Mouse (Mus musculus) gastrocnemius, postnatal 14 days (tissue): Measurements from ENCODE around the gene Pak6. TPM values are rescaled to one million over a fixed set of nuclear protein-coding genes. Genes with fewer than 3 reads are reported as not detected.

ENCODE experiments used
- DNase-seq: peaks from one replicate; pipeline ENCODE4 v3.0.0; 2021; ENCODE audit warnings: mixed read lengths
- intact Hi-C: fragments of 180-260 bp; cut with DNase I; formaldehyde crosslinking; loops from one replicate; pipeline ENCODE4 v1.15.1; 2025; ENCODE audit warnings: low total_unique reads
- total RNA-seq, 2 experiments: library from RNA; stranded (reverse); gene quantifications; 2 replicates each; pipeline ENCODE4 v1.2.3; 2021

The Pak6 gene
- total RNA-seq, 2 experiments from 2014 or later, result 0.07 to 0.14 TPM

DNA sequence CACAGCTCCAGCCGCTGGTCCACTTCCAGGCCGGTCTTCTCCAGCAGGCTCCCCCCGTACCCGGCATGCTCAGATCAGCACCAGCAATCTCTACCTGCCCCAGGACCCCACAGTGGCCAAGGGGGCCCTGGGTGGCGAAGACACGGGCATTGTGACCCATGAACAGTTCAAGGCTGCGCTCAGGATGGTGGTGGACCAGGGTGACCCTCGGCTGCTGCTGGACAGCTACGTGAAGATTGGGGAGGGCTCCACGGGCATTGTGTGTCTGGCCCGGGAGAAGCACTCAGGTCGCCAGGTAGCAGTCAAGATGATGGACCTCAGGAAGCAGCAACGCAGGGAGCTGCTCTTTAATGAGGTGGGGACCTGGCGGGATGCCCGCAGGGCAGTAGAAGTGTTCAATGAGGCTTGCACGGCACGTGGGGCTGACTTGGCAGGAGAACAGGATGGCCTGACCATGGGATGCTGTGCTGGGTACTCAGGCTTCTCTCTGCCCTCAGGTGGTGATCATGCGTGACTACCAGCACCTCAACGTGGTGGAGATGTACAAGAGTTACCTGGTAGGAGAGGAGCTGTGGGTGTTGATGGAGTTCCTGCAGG lies 30.4 kb downstream of the Pak6 start:
- no peak for DNase-seq
- intact Hi-C loops, result loop anchor here (2.0 kb wide), 1 partner anchor 55 kb away; no protein-coding TSS in a partner anchor

GRCm38 (mm10) chr2:118695677-118696232 lies 32.7 kb downstream of the Pak6 start:
- intact Hi-C loops, result no loop called here
- DNase-seq, result peak; percentile 27

GRCm38 (mm10) chr2:118696451-118697308 lies 33.6 kb downstream of the Pak6 start:
- intact Hi-C loops, result no loop called here
- DNase-seq, result no peak

DNA sequence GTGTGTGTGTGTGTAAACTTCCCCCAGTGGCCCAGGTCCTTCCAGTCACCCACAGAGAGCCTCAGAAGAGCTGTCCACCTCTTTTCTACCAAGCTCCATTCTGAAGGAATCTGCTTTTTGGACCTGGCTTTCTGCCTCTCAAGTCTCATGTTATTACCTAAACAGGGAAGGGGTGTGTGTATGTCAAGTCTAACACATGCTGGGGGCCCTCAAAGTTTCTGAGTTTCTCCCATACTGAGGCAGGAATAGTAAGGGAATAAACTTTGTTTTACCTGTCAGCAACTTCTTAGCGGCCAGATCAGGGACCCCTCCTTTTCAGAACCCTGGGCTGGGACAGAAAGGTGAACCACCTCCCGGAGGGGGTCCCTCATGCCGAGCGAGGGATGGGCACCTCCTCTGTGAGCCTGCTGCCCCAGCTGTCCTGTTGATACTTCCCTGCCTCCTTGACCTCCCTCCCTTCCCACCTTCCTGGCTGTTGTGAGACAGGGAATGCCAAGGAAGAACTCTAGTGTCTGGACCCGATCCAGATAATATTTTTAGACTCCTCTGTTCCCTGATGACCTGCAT lies 34.3 kb downstream of the Pak6 start:
- DNase-seq, result no peak
- intact Hi-C loops, result no loop called here

DNA sequence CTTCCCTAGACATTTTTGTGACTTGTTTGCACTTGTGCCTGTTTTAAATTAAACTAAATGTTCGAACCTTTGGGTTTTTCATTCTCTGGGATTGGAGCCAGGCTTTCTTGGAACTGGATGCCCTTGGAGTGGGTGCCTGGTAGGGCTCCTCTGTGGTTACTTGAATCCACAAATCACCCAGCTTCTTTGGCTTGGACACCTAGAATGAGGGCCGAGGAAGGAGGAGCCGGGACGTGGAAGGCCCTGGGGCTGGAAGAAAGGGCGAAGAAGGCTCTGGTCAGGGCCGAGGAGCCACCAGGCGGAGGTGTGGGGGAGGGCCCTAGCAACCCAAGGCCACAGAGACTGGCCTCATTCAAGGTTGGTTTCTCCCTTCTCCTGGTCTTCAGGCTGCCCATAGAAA lies 34.9 kb downstream of the Pak6 start:
- intact Hi-C loops, result no loop called here
- DNase-seq, result no peak

DNA sequence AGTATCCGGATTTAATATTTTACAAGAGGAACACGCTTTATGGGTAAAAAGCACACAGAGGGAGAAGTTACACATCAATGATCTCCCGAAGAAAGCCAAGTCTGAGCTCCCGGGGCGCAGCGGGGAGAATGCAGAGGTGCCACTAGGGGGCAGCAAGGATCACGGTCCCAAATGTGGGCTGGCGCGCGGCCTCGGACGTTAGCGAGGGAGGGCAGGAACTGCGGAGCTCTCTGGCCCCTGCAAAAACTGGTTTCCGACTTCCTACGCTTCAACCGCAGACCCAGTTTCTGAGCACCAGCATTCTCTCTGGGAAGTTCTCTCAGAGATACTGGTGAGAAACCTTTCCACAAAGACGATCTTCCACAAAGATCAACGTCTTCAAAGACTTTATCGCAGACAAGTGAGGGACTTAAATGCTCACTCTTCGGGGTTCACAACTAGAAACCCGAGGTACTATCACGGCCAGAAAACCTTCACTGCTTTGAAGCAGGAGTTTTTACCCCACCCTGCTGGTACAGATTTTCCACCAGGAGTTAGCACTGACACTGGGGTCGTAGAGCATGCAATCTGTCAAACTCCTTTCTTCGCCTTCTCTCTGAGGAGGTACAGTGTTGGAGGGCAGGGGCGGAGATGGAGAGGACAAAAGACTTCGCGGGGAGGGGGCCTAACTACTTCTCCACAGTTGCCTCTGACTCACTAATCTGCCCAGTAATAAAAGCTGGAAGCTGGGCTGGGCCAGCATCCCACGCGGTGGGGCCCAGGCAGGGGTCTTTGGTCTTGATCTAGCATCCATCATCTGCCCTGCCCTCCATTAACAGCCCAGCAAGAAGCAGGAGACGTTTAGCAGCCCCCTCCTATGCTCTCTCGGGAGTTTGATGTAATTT lies 37.3 kb downstream of the Pak6 start:
- peak; percentile 87 for DNase-seq

GRCm38 (mm10) chr2:118701161-118701560 lies 38.1 kb downstream of the Pak6 start:
- no peak for DNase-seq
- intact Hi-C loops, result loop anchor here (10.0 kb wide), 1 partner anchor 84 kb away; no protein-coding TSS in a partner anchor

More for the DNA sequence above, 37.3 kb downstream of the Pak6 start:
- intact Hi-C loops, result loop anchor here (10.0 kb wide), 1 partner anchor 84 kb away; no protein-coding TSS in a partner anchor

DNA sequence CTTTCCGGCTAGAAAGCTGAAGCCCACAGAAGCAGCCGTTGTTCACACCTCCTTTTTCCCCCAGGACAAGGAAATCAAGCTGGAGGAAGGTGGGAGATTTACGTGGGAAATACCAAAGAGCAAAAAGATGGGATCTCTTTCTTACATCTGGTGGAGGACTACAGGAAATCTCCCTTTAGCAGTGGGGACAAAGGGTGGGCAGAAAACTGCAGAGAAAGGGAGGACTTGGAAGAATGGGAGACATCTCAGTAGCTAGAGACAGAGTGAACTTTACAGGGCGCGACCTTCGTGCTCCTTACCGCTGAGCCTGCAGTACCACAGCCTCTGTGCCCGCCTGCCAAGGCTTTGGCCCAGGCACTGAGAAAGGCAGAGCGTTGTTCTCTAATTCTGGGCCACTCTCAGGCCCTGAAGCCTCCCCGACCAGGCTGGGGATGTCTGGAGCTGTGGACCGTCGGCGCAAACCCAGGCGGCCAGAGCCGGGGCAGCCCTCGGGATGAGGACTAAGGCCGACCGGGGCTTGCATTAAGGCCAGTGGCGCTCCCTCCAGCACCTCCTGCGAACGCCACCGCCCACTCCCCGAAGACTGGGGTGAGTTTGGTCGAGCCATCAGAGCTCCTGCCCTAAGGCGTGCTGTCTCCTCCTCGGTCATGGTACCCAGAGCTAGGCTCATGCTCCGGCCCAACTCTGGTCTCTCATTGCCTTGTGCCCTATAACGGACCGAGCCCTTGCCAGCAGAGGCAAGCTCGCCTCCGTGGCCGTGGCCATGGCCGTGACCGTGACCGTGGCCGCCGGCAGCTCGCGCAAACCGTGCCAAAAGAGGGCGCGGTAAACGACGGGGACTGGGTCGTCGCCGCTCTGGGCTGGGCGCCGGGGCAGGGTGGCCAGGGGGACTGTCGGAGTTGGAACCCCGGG lies 39.1 kb downstream of the Pak6 start:
- no peak for DNase-seq
- intact Hi-C loops, result loop anchor here (10.0 kb wide), 1 partner anchor 83 kb away; no protein-coding TSS in a partner anchor

- intact Hi-C loops, result loop anchor here (10.0 kb wide), 1 partner anchor 82 kb away; no protein-coding TSS in a partner anchor
- DNase-seq, result peak; percentile 48
Observed at GRCm38 (mm10) chr2:118702883-118703761, 40.0 kb downstream of the Pak6 start.

GRCm38 (mm10) chr2:118703913-118704730 lies 41.0 kb downstream of the Pak6 start, which contains the start of gene Ankrd63:
Gene Ankrd63, minus strand, starts transcription at chr2:118703963.
- no peak for DNase-seq
- intact Hi-C loops, result loop anchor here (10.0 kb wide), 1 partner anchor 81 kb away; no protein-coding TSS in a partner anchor

DNA sequence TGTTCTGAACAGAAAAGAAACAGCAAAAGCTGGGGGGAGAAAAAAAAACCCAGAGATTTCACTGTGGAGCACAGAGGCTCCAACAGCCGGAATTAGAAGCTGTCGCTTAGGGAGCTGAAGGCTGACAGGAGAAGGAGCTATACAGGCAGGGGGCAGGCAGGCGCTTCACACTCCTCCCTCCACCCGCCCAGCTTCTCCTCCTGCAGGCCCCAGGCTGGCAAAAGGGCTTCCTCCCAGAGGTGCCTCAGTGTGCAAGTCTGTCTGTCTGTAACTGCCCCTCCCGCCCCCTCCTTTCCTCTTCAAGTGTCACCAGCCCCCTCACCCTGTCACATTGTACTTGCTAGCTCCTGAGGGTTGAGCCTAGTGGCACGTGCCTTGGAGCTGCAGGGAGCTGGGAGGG lies 43.3 kb downstream of the Pak6 start:
- intact Hi-C loops, result loop anchor here (10.0 kb wide), 1 partner anchor 78 kb away; no protein-coding TSS in a partner anchor
- DNase-seq, result no peak

DNA sequence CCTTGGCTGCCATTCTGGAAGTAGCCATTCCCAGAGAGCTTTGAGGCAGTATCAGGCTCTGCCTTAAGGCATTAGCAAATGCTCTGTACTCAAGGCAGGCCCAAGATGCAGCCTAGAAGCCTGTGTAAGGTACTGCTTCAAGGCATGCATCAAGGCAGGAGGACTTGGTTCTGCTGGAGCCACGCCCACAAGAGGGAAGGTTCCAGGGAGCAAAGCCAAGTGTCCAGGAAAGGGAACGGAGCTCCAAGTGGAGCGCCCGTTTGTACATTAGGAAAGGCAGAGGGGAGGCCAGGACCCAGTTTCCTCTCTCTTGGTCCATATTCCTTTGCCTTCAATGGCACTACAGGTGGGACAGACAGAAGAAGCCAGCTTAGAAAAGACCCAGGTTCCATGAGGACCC lies 45.4 kb downstream of the Pak6 start:
- intact Hi-C loops, result loop anchor here (10.0 kb wide), 1 partner anchor 76 kb away; no protein-coding TSS in a partner anchor

DNA sequence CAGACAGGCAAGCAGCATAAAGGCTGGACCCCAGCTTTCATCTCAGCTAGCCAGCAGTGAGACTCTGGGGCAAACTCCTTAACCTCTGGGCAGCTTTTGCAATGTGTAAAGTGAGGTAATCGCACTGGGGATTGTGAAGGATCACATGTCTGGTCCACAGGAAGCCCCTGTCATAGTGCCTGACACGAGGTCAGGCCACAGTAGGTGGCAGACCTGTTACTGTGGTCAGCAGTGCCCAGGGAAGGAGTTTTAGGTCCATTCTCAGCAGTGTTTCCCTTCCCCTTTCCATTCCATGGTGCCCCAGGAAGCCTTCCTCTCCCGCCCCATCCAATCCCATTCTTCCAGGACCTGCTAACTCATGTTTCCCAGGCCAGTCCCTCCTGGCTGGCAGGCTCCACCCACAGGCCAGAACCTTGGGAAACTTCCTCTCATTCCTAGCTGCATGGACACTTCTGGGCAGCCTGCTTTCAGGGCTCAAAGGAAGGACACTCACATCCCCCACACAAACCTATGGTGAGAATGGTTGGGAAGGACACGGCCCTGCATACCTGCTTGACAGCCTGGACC lies 46.6 kb downstream of the Pak6 start:
- intact Hi-C loops, result loop anchor here (10.0 kb wide), 1 partner anchor 75 kb away; no protein-coding TSS in a partner anchor
- DNase-seq, result no peak

More for the DNA sequence above, 45.4 kb downstream of the Pak6 start:
- no peak for DNase-seq

DNA sequence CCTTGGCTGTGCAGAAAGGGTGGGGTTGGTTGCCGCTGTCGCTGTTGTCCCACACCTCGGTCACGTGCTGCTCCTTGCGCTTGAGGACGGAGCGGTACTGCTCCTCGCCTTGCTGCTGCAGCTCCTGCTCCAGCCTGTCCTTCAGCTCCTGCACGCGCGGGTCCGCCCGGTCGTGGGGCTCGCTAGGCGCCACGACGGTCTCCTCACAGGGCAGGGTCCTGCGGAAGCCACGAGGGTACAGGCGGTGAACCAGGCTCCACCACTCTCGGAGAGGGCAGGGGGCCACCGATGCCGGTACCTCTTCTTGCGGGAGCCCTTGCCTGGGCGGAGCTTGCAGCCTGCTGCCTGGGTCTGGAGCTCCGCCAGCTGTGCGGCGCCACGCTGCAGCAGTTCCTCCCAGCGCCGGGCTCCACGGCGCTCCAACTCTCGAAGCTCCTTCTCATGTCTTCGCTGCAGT lies 48.0 kb downstream of the Pak6 start:
- intact Hi-C loops, result no loop called here
- peak; percentile 56 for DNase-seq

- no peak for DNase-seq
Observed at GRCm38 (mm10) chr2:118713631-118714030, 50.5 kb downstream of the Pak6 start.

More at GRCm38 (mm10) chr2:118713631-118714030, 50.5 kb downstream of the Pak6 start:
- intact Hi-C loops, result no loop called here
